Mouse (Mus musculus) liver, postnatal 0 days (tissue): Measurements from ENCODE around the gene Il27.

Source experiments
- CTCF ChIP-seq: sonication (generic); IDR thresholded peaks from 2 replicates; pipeline ENCODE4 v1.5.1; 2016; ENCODE audit warnings: antibody characterized with exemption, low read depth
- EP300 ChIP-seq: IDR thresholded peaks from 2 replicates; pipeline ENCODE4 v1.6.1; 2016; ENCODE audit warnings: antibody characterized with exemption, low read depth, mild to moderate bottlenecking

DNA sequence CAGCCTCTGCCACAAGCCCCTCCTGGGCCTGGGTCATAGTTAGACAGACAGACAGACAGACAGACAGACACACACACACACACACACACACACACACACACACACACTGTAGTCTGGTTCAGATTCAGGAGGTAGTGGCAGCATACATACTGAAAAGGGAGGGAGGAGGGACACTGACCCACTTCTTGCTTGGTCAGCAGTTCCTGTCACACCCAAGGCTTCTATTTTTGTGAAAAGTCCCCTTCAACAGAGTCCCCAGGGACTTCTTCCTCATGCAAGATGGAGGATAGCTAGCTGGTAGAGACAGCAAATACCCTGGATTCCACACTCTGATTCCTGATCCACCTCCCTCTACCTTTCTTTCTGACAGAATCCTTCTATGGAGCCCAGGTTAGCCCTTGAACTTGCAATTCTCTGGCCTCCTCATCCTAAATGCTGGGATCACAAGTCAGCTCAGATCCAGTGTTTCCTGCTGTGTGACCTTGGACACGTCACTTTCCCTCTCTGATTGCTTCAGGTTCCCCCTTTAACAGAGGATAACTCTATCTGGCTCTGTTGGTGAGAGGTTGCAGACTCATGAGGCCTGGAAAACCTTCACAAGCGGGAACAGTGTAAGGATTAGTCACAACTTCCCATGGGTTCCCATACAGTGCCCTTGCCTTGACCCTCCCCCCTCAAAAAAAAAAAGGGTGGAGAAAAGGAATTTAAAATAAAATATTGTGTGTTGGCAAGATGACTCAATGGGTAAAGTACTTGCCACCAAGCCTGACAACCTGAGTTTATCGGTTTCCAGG lies 31.3 kb upstream of the Il27 start:
- TF ChIP-seq CTCF, result no peak
- TF ChIP-seq EP300, result no peak
